Mouse (Mus musculus) ES-E14 (cell line): Measurements from ENCODE around the gene Lin7b.

Experiments
- HCFC1 ChIP-seq: IDR thresholded peaks from 2 replicates; pipeline ENCODE4 v1.6.1; 2012; ENCODE audit warnings: low read length, inconsistent platforms, borderline replicate concordance; ENCODE audit not compliant: insufficient read depth
- MAFK ChIP-seq: IDR thresholded peaks from 2 replicates; pipeline ENCODE4 v1.6.1; 2014; ENCODE audit warnings: mild to moderate bottlenecking, low read depth, low read length, inconsistent platforms; ENCODE audit not compliant: insufficient read depth
- ZC3H11A ChIP-seq: IDR thresholded peaks from 2 replicates; pipeline ENCODE4 v1.6.1; 2012; ENCODE audit warnings: low read depth, mild to moderate bottlenecking, inconsistent platforms, low read length, borderline replicate concordance
- ZNF384 ChIP-seq: IDR thresholded peaks from 2 replicates; pipeline ENCODE4 v1.6.1; 2012; ENCODE audit warnings: low read depth, low read length, inconsistent platforms

GRCm38 (mm10) chr7:45396787-45397186 lies 26.4 kb upstream of the Lin7b start:
- no peak for TF ChIP-seq ZC3H11A
- no peak for TF ChIP-seq ZNF384
- TF ChIP-seq HCFC1 = no peak
- peak; percentile 67 for TF ChIP-seq MAFK
